Comparison of ENCODE assay signal across 8 mouse cellular contexts in the genomic region with DNA sequence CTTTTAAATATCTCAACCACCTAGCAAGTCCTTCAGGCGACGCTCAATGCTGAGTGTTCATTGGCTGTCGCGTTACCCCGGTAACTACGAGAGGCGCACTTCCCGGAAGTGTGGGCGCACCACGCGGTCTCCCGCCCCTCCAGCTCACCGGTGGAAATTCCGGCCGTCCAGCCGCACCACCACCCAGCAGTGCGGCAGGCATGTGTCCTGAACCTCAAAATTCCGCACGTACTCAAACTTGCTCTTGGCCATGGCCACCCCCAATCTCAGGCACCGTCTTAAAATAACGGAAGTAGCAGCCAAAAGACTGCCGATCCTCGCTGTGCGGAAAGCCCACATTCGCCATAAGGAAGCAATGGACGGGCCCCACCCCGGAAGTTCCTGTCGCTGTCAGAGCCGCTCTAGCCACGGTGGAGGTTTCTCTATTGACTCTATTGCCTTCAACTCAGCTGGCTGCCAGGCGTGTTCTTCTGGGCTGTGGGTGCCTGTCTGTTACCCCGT. TPM values are rescaled to one million over a fixed set of nuclear protein-coding genes. Genes with fewer than 3 reads are reported as not detected.
DNase-seq lines count a peak whose midpoint lies in the region; ATAC-seq lines count a peak whose summit lies in the region.

A gene (minus strand): TSS at position 368 of the 501 bp plus-strand sequence.

- peak; percentile 100 for ATAC-seq in hindbrain, embryonic 11.5 days (ENCODE audit: low FRiP score)

- H3K9ac ChIP-seq in hindbrain, embryonic 11.5 days (ENCODE audit: low read depth, low read length), result peak within 1 kb of the TSS; percentile 49; the same call in 1 of the 2 replicates

- H3K36me3 ChIP-seq in hindbrain, embryonic 11.5 days (ENCODE audit: control insufficient read depth, insufficient read depth, low read length), result no peaks in the 10 kb centered on the region

- H3K4me3 ChIP-seq in hindbrain, embryonic 11.5 days (ENCODE audit: low read depth, low read length), result peak within 1 kb of the TSS; percentile 64

- DNase-seq in MN1 (ENCODE audit: low spot score), result peak; percentile 96
- peak; percentile 88 for DNase-seq in cerebellum, adult 9-10 months
- peak; percentile 85 to 93 for DNase-seq in frontal cortex, adult 2 months (ENCODE audit: extremely low spot score in 1 of 2, low spot score in 1 of 2)
- DNase-seq in hindbrain, embryonic 11.5 days (ENCODE audit: low spot score), result peak; percentile 96
- peak; percentile 87 to 88 for DNase-seq in layer of hippocampus, postnatal 10 days (ENCODE audit: low spot score in 2 of 2)
- DNase-seq in lung, postnatal 10 days, result peak; percentile 94
- DNase-seq in ovary, postnatal 36 days (ENCODE audit: low spot score), result peak; percentile 87
- DNase-seq in thymus, postnatal 25 days, result peak; percentile 90

- H3K27me3 ChIP-seq in hindbrain, embryonic 11.5 days (ENCODE audit: control insufficient read depth, insufficient read depth, low read length), result no peaks in the 10 kb centered on the region

- H3K27ac ChIP-seq in hindbrain, embryonic 11.5 days (ENCODE audit: low read depth, low read length), result no peak within 1 kb of the TSS

- peak within 1 kb of the TSS; percentile 42 for H3K4me2 ChIP-seq in hindbrain, embryonic 11.5 days (replicated peaks; ENCODE audit: low read depth, low read length)

- under 1% methylated on average over 32 of the region's 32 CpGs for WGBS in hindbrain, embryonic 11.5 days

- no peaks in the 10 kb centered on the region for H3K9me3 ChIP-seq in hindbrain, embryonic 11.5 days (ENCODE audit: control insufficient read depth, low read length)

- no peaks in the 10 kb centered on the region for H3K4me1 ChIP-seq in hindbrain, embryonic 11.5 days (replicated peaks; ENCODE audit: control insufficient read depth, insufficient read depth, low read length)

RNA-seq across cellular contexts. Expression of the gene that starts here (rescaled TPM):
- 6.7 and 7.8 TPM in 2 replicates for polyA plus RNA-seq in frontal cortex, adult 2 months (2012; rRNA removed)
- 13.1 and 15.7 TPM in 2 replicates for polyA plus RNA-seq in hindbrain, embryonic 11.5 days (2014; fragmentation: Nextera tagmentation; extraction: Ambion mirVana)
- total RNA-seq in layer of hippocampus, postnatal 10 days (2021), result 10 to 100 TPM; 12.9 to 13.5 TPM
